Mouse (Mus musculus): ENCODE data around the gene Rdh19. TPM values are rescaled to one million over a fixed set of nuclear protein-coding genes. Genes with fewer than 3 reads are reported as not detected.

The Rdh19 gene
- polyA plus RNA-seq, 1 experiment from 2014 or later: not detected

DNA sequence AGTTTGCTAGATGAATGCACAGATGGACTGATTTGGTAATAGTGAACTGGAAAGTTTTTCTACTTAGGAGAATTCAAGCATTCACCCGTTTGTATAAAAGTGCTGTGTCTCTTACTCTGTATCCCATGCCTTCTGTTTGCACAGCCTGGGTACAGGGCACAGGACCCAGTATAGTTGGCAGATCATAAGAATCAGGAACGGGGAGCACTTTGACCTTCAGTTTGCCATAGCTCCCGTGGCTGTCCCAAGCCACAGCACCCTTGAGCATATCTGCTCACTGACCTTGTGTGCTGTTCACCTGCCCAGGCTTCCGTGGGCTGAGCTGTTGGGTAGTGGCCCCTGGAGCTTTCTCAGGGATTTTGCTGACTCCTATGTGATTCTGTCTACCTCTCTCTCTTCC, 52.0 kb downstream of the Rdh19 start:
- DNase-seq (ENCODE audit: low spot score): no peak
- no peaks in the 10 kb centered on the region; the same call in 1 of the 2 replicates for H3K4me1 ChIP-seq (ENCODE audit: insufficient read depth, low read depth, low read length)
- no peaks in the 10 kb centered on the region for H3K36me3 ChIP-seq (ENCODE audit: insufficient read depth, low read length)
- no peak for TF ChIP-seq EP300 (IDR thresholded peaks at IDR 0.05)
- no peak for TF ChIP-seq CTCF (IDR thresholded peaks at IDR 0.05)
- H3K9me3 ChIP-seq (ENCODE audit: low read length): no peaks in the 10 kb centered on the region
- H3K27ac ChIP-seq (ENCODE audit: low read length): no peak overlapping the region
- WGBS: 67% methylated on average over 4 of the region's 4 CpGs
- no peak overlapping the region for H3K4me3 ChIP-seq (ENCODE audit: low read depth, low read length)
- no peak overlapping the region for H3K4me2 ChIP-seq (replicated peaks; ENCODE audit: low read depth, low read length)
- no peak for ATAC-seq
- no peaks in the 10 kb centered on the region for H3K27me3 ChIP-seq (replicated peaks; ENCODE audit: insufficient read depth, low read length)
- H3K9ac ChIP-seq (replicated peaks; ENCODE audit: low read depth): no peak overlapping the region

DNA sequence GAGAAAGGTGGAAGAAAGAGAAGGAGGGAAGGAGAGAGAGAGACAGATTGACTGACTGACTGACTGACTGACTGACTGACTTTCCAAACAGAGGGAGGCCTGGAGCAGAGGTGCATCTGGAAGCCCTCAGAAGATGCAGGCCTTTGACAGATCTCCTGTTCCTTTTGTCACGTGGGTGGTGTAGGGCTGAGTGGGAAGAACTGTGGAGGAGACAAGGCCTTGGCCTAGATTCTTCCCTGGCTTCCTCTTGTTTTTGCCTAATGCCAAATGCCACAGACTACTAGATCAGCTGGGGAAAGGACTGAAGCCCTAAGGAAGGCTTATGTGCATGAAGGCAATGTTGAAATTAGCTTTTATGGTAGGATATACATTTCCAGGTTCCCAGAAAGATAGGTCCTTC, 53.4 kb downstream of the Rdh19 start:
- ATAC-seq: no peak
- no peak overlapping the region for H3K4me3 ChIP-seq (ENCODE audit: low read depth, low read length)
- DNase-seq (ENCODE audit: low spot score): no peak
- no peak overlapping the region for H3K9ac ChIP-seq (replicated peaks; ENCODE audit: low read depth)
- H3K4me2 ChIP-seq (replicated peaks; ENCODE audit: low read depth, low read length): no peak overlapping the region
- H3K27ac ChIP-seq (ENCODE audit: low read length): no peak overlapping the region
- H3K9me3 ChIP-seq (ENCODE audit: low read length): no peaks in the 10 kb centered on the region
- 38% methylated on average over 1 of the region's 1 CpGs for WGBS
- no peaks in the 10 kb centered on the region for H3K36me3 ChIP-seq (ENCODE audit: insufficient read depth, low read length)
- no peaks in the 10 kb centered on the region for H3K27me3 ChIP-seq (replicated peaks; ENCODE audit: insufficient read depth, low read length)
- TF ChIP-seq EP300 (IDR thresholded peaks at IDR 0.05) (no peak), CTCF (IDR thresholded peaks at IDR 0.05) (no peak)
- no peaks in the 10 kb centered on the region; the same call in 1 of the 2 replicates for H3K4me1 ChIP-seq (ENCODE audit: insufficient read depth, low read depth, low read length)

DNA sequence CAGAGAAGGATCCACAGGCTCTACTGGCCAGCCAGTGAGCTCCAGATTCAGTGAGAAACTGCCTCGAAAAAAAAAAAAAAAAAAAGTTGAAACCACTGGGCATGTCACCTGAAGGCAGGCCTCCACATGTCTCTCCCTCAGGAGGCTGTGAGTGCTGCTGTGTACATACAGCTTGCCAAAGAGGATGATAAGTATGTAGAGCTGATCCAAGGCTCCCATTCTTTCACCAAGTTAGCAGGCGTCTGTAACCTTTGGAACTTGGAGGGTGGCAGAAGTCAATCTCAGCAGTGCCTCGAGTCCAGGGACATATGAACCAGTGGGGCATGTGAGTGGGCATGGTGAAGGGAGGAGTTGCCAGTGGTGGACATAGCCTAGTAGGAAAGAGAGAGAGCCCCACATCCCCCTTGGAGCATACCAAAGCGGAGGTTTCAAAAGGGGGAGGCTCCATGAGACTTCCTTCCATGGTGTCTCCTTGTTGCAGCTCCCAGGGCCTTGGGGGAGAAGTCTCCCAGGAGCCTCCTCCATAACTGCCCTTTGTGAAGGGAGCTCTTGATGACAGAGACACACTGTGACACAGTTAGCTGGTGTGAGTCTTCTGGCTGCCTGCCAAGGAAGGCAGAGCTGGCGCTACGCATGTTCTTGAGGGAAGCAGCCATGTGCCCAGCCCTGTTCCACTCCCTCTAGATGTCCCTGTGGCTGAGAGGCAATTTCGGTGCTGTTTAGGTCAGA, 55.2 kb downstream of the Rdh19 start:
- WGBS: 38% methylated on average over 7 of the region's 7 CpGs
- ATAC-seq (peak; percentile 86), DNase-seq (ENCODE audit: low spot score) (peak; percentile 41)
- H3K9ac ChIP-seq (replicated peaks; ENCODE audit: low read depth): no peak overlapping the region
- no peak overlapping the region for H3K4me2 ChIP-seq (replicated peaks; ENCODE audit: low read depth, low read length)
- TF ChIP-seq CTCF (IDR thresholded peaks at IDR 0.05): no peak
- TF ChIP-seq EP300 (IDR thresholded peaks at IDR 0.05): no peak
- no peaks in the 10 kb centered on the region for H3K36me3 ChIP-seq (ENCODE audit: insufficient read depth, low read length)
- H3K27ac ChIP-seq (ENCODE audit: low read length): no peak overlapping the region
- H3K4me3 ChIP-seq (ENCODE audit: low read depth, low read length): no peak overlapping the region
- H3K9me3 ChIP-seq (ENCODE audit: low read length): no peaks in the 10 kb centered on the region
- no peaks in the 10 kb centered on the region; the same call in 1 of the 2 replicates for H3K4me1 ChIP-seq (ENCODE audit: insufficient read depth, low read depth, low read length)
- H3K27me3 ChIP-seq (replicated peaks; ENCODE audit: insufficient read depth, low read length): no peaks in the 10 kb centered on the region

DNA sequence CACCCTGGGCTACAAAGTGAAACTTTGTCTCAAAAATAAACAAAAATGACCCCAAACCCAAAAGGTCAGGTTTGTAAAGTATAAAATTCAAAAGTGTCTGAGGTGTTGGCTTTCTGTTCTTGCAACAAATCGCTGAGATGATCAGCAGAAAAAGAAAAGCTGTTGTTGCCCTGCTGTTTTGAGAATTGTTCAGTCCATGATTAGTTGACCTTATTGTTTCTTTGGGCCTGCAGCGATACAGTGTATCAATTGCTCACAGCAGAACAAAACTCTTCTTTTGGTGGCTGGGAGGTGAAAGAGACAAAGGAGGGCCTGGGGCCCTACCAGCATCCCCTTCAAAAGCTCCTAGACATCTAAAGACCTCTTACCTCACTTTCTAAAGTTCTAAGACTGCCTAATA, 56.4 kb downstream of the Rdh19 start:
- Histone ChIP-seq H3K4me1 (ENCODE audit: insufficient read depth, low read depth, low read length) (no peaks in the 10 kb centered on the region; the same call in 1 of the 2 replicates), H3K9me3 (ENCODE audit: low read length) (no peaks in the 10 kb centered on the region), H3K9ac (replicated peaks; ENCODE audit: low read depth) (no peak overlapping the region), H3K36me3 (ENCODE audit: insufficient read depth, low read length) (no peaks in the 10 kb centered on the region), H3K27ac (ENCODE audit: low read length) (no peak overlapping the region), H3K27me3 (replicated peaks; ENCODE audit: insufficient read depth, low read length) (no peaks in the 10 kb centered on the region), H3K4me2 (replicated peaks; ENCODE audit: low read depth, low read length) (no peak overlapping the region), H3K4me3 (ENCODE audit: low read depth, low read length) (no peak overlapping the region)
- 84% methylated on average over 2 of the region's 2 CpGs for WGBS
- ATAC-seq (no peak), DNase-seq (ENCODE audit: low spot score) (no peak)
- no peak for TF ChIP-seq CTCF (IDR thresholded peaks at IDR 0.05)
- no peak for TF ChIP-seq EP300 (IDR thresholded peaks at IDR 0.05)

DNA sequence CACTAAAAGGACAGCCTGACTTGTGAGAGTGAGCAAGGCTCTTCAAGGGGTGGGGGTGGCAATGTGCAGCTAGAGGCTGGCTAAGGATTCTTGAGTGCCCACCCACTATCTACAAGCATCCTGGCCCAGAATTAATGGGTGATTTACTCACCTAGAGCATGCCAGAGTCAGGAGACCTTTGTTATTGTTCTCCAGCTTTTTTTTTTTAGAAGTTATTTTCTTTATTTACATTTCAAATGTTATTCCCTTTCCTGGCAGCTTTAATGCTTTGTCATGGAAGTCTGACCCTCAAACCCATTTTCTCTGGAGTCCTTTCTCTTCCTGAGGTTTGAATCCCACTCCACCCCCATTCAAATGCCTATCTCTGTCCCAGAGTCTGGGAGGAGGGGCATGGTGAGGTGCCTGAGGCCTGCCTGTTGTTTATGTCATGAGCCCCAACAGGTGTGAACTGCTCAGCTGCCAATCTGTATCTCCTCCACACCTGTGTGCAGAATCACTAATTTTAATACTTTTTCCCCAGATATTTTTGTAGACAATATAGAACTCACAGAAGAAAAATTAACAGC, 57.7 kb downstream of the Rdh19 start:
- no peak for DNase-seq (ENCODE audit: low spot score)
- no peak overlapping the region for H3K4me2 ChIP-seq (replicated peaks; ENCODE audit: low read depth, low read length)
- TF ChIP-seq EP300 (IDR thresholded peaks at IDR 0.05) (no peak), CTCF (IDR thresholded peaks at IDR 0.05) (no peak)

More for the DNA sequence above, 57.7 kb downstream of the Rdh19 start:
- no peaks in the 10 kb centered on the region for H3K36me3 ChIP-seq (ENCODE audit: insufficient read depth, low read length)
- no peaks in the 10 kb centered on the region; the same call in 1 of the 2 replicates for H3K4me1 ChIP-seq (ENCODE audit: insufficient read depth, low read depth, low read length)
- H3K27me3 ChIP-seq (replicated peaks; ENCODE audit: insufficient read depth, low read length): no peaks in the 10 kb centered on the region
- ATAC-seq: no peak
- H3K27ac ChIP-seq (ENCODE audit: low read length): no peak overlapping the region
- H3K9ac ChIP-seq (replicated peaks; ENCODE audit: low read depth): no peak overlapping the region
- no peak overlapping the region for H3K4me3 ChIP-seq (ENCODE audit: low read depth, low read length)
- H3K9me3 ChIP-seq (ENCODE audit: low read length): no peaks in the 10 kb centered on the region

Other genes with a start within 250 kb of the Rdh19 start
- 71.0 and 75.4 TPM in 2 replicates for gene Lrp1, start 228.8 kb upstream of the Rdh19 start, polyA plus RNA-seq (2015; fragmentation: Nextera tagmentation; extraction: Ambion mirVana)
- 39.1 and 41.9 TPM in 2 replicates for gene Stat6, start 206.9 kb upstream of the Rdh19 start, polyA plus RNA-seq (2015; fragmentation: Nextera tagmentation; extraction: Ambion mirVana)
- 5.0 and 6.3 TPM in 2 replicates for gene Nemp1, start 183.0 kb upstream of the Rdh19 start, polyA plus RNA-seq (2015; fragmentation: Nextera tagmentation; extraction: Ambion mirVana)
- 7.7 and 8.4 TPM in 2 replicates for gene Nab2, start 181.4 kb upstream of the Rdh19 start, polyA plus RNA-seq (2015; fragmentation: Nextera tagmentation; extraction: Ambion mirVana)
- gene Myo1a, start 144.8 kb upstream of the Rdh19 start, polyA plus RNA-seq (2015; fragmentation: Nextera tagmentation; extraction: Ambion mirVana): 0.08 TPM in 2 replicates
- gene Tac2, start 125.5 kb upstream of the Rdh19 start, polyA plus RNA-seq (2015; fragmentation: Nextera tagmentation; extraction: Ambion mirVana): not detected in 2 replicates
- 1.7 and 2.0 TPM in 2 replicates for gene Zbtb39, start 110.4 kb upstream of the Rdh19 start, polyA plus RNA-seq (2015; fragmentation: Nextera tagmentation; extraction: Ambion mirVana)
- 18.6 and 23.2 TPM in 2 replicates for gene Gpr182, start 98.2 kb upstream of the Rdh19 start, polyA plus RNA-seq (2015; fragmentation: Nextera tagmentation; extraction: Ambion mirVana)
- gene Rdh1, start 90.2 kb upstream of the Rdh19 start, polyA plus RNA-seq (2015; fragmentation: Nextera tagmentation; extraction: Ambion mirVana): 0.07 TPM in 1 of 2 replicates, not detected in the other
- 0.47 TPM in 1 of 2 replicates, not detected in the other for gene Rdh16f1, start 90.1 kb upstream of the Rdh19 start, polyA plus RNA-seq (2015; fragmentation: Nextera tagmentation; extraction: Ambion mirVana)
- gene Rdh9, start 73.5 kb upstream of the Rdh19 start, polyA plus RNA-seq (2015; fragmentation: Nextera tagmentation; extraction: Ambion mirVana): 0.10 and 0.27 TPM in 2 replicates
- not detected in 2 replicates for gene Rdh16, start 48.8 kb upstream of the Rdh19 start, polyA plus RNA-seq (2015; fragmentation: Nextera tagmentation; extraction: Ambion mirVana)
- not detected in 2 replicates for gene Rdh16f2, start 16.5 kb downstream of the Rdh19 start, polyA plus RNA-seq (2015; fragmentation: Nextera tagmentation; extraction: Ambion mirVana)
- not detected in 2 replicates for gene Rdh7, start 38.9 kb downstream of the Rdh19 start, polyA plus RNA-seq (2015; fragmentation: Nextera tagmentation; extraction: Ambion mirVana)
- gene Sdr9c7, start 48.6 kb downstream of the Rdh19 start, polyA plus RNA-seq (2015; fragmentation: Nextera tagmentation; extraction: Ambion mirVana): not detected in 2 replicates
- not detected in 2 replicates for gene Hsd17b6, start 157.7 kb downstream of the Rdh19 start, polyA plus RNA-seq (2015; fragmentation: Nextera tagmentation; extraction: Ambion mirVana)
- gene Prim1, start 165.2 kb downstream of the Rdh19 start, polyA plus RNA-seq (2015; fragmentation: Nextera tagmentation; extraction: Ambion mirVana): 9.3 and 9.5 TPM in 2 replicates
- gene Naca, start 185.6 kb downstream of the Rdh19 start, polyA plus RNA-seq (2015; fragmentation: Nextera tagmentation; extraction: Ambion mirVana): 445 and 456 TPM in 2 replicates
- 239 and 259 TPM in 2 replicates for gene Ptges3, start 209.0 kb downstream of the Rdh19 start, polyA plus RNA-seq (2015; fragmentation: Nextera tagmentation; extraction: Ambion mirVana)
- gene Atp5b, start 233.3 kb downstream of the Rdh19 start, polyA plus RNA-seq (2015; fragmentation: Nextera tagmentation; extraction: Ambion mirVana): 1,155 and 1,171 TPM in 2 replicates
- 11.2 and 11.4 TPM in 2 replicates for gene Baz2a, start 241.6 kb downstream of the Rdh19 start, polyA plus RNA-seq (2015; fragmentation: Nextera tagmentation; extraction: Ambion mirVana)